Mouse (Mus musculus): ENCODE results near the gene Rhbdf2. TPM values are rescaled to one million over a fixed set of nuclear protein-coding genes. Genes with fewer than 3 reads are reported as not detected.

The Rhbdf2 gene
- total and polyA plus RNA-seq, 3 experiments = 6.4 to 13.7 TPM; not detected in 1

DNA sequence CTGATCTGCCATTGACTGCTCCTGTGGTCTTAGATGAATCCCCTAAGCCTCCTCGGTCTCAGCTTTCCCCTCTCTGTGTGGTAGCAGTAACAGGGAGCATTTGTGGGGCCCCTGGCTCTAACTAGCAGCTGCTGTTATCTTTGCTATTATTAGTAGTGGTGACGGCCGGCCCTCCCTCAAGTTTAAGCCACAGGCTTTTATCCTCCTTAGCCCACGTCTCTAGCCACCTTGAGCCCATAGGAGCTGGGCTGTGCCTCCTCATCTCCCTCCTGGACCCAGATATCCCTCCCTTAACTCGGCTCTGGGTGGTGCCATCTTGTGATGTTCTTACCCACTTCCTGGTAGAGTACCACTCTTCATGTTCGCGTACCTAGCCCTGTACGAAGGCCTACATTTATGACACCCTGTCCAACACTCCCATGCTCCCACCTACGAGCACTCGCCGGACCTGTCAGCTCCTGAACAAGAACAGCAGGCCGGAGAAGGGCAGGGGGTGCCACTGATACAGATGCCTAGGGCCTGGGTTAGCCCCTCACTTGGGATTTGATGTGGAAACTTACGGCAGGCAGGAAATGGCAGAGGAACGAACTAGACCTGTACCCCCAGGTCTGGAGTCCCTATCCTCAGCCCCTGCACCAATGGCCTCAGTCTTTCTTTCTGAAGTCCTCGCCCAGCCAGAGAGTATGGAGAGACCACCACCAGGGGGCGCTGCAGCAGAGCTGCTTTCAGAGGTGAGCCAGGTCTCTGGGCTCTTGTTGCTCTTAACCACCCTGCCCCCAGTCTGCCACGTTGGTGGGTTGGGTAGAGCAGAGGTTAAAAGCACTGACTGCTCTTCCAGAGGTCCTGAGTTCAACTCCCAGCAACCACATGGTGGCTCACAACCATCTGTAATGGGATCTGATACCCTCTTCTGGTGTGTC, 1.5 kb downstream of the Rhbdf2 start:
- peak; percentile 92 for DNase-seq (ENCODE audit: low read depth, low spot score)
- Histone ChIP-seq H3K4me3 (ENCODE audit: control insufficient read depth in 1 of 2, insufficient read depth in 1 of 2, low read depth in 2 of 2, low read length in 2 of 2) (peak overlapping the region; percentile 4 to 19; a peak in 2 of 4 replicates), H3K9ac (ENCODE audit: control insufficient read depth, low read depth, low read length, poor library complexity, severe bottlenecking) (peak overlapping the region; percentile 11), H3K4me1 (ENCODE audit: control insufficient read depth in 1 of 2, insufficient read depth in 2 of 2, low read length in 2 of 2) (peaks cover 15 to 56% of the 10 kb centered on the region in 2 experiments), H3K36me3 (ENCODE audit: control insufficient read depth in 1 of 2, insufficient read depth in 2 of 2, low read length in 2 of 2) (peaks cover 0 to 17% of the 10 kb centered on the region in 2 experiments; a peak in 2 of 4 replicates), H3K27me3 (ENCODE audit: control insufficient read depth in 1 of 2, insufficient read depth in 2 of 2, low read length in 2 of 2) (no peaks in the 10 kb centered on the region), H3K79me2 (ENCODE audit: control insufficient read depth, insufficient read depth, low read length, poor library complexity) (peaks cover 6% of the 10 kb centered on the region; the same call in 1 of the 2 replicates), H3K27ac (ENCODE audit: control insufficient read depth, low read depth, low read length) (peak overlapping the region; percentile 1; the same call in 1 of the 2 replicates), H3K9me3 (replicated peaks; ENCODE audit: insufficient read depth, low read length) (no peaks in the 10 kb centered on the region)
- TF ChIP-seq ELF1 (IDR thresholded peaks at IDR 0.05; ENCODE audit: low read depth, low read length) (0 out of 2 replicates have a peak, but pooled peaks have one; percentile 28), MXI1 (IDR thresholded peaks at IDR 0.05; ENCODE audit: low read depth, low read length) (peak; percentile 50; the same call in 1 of the 2 replicates), RCOR1 (IDR thresholded peaks at IDR 0.05; ENCODE audit: low read depth, low read length) (no peak), MEF2A (IDR thresholded peaks at IDR 0.05; ENCODE audit: extremely low read depth, insufficient replicate concordance, low read depth, low read length, poor library complexity, severe bottlenecking) (no peak), EP300 (IDR thresholded peaks at IDR 0.05; ENCODE audit: low read depth in 1 of 2, low read length in 2 of 2) (no peak), GABPA (IDR thresholded peaks at IDR 0.05; ENCODE audit: low read depth, low read length) (no peak), SMC3 (IDR thresholded peaks at IDR 0.05; ENCODE audit: low read depth, low read length) (peak; percentile 55), CHD1 (IDR thresholded peaks at IDR 0.05; ENCODE audit: low read depth, low read length) (no peak), TBP (IDR thresholded peaks at IDR 0.05; ENCODE audit: low read depth, low read length) (peak; percentile 98), NELFE (IDR thresholded peaks at IDR 0.05; ENCODE audit: low read depth, low read length) (no peak), HCFC1 (IDR thresholded peaks at IDR 0.05; ENCODE audit: low read depth, low read length) (peak; percentile 52; the same call in 1 of the 2 replicates), TCF12 (IDR thresholded peaks at IDR 0.05; ENCODE audit: low read depth, low read length) (0 out of 2 replicates have a peak, but pooled peaks have one; percentile 26), JUND (IDR thresholded peaks at IDR 0.05; ENCODE audit: low read depth, low read length) (no peak), TAL1 (IDR thresholded peaks at IDR 0.05; ENCODE audit: low read length) (no peak), ZNF384 (IDR thresholded peaks at IDR 0.05; ENCODE audit: low read depth, low read length) (no peak; the same call in 1 of the 2 replicates), SIN3A (IDR thresholded peaks at IDR 0.05; ENCODE audit: low read length) (0 out of 2 replicates have a peak, but pooled peaks have one; percentile 50), POLR2A (IDR thresholded peaks at IDR 0.05; ENCODE audit: control insufficient read depth in 1 of 2, insufficient read depth in 1 of 2, low read depth in 1 of 2, low read length in 2 of 2, poor library complexity in 1 of 2) (no peak), NRF1 (IDR thresholded peaks at IDR 0.05; ENCODE audit: insufficient read depth, low read depth, low read length, poor library complexity, severe bottlenecking) (no peak), MAFK (IDR thresholded peaks at IDR 0.05; ENCODE audit: borderline replicate concordance, low read depth, low read length) (peak; percentile 37; the same call in 1 of the 2 replicates), ZMIZ1 (IDR thresholded peaks at IDR 0.05; ENCODE audit: low read depth, low read length) (no peak), GATA1 (IDR thresholded peaks at IDR 0.05; ENCODE audit: low read depth, low read length) (no peak), UBTF (IDR thresholded peaks at IDR 0.05; ENCODE audit: borderline replicate concordance, insufficient read depth, low read depth, low read length) (no peak), MYB (IDR thresholded peaks at IDR 0.05; ENCODE audit: low read depth, low read length) (no peak), MYC (IDR thresholded peaks at IDR 0.05; ENCODE audit: low read depth, low read length) (no peak), CHD2 (IDR thresholded peaks at IDR 0.05; ENCODE audit: low read length) (no peak), USF2 (IDR thresholded peaks at IDR 0.05; ENCODE audit: borderline replicate concordance in 1 of 2, insufficient read depth in 1 of 2, low read depth in 1 of 2, low read length in 2 of 2) (no peak), POLR2AphosphoS5 (IDR thresholded peaks at IDR 0.05; ENCODE audit: borderline replicate concordance, low read depth, low read length) (no peak), MAZ (IDR thresholded peaks at IDR 0.05; ENCODE audit: low read depth, low read length) (peak; percentile 60; the same call in 1 of the 2 replicates), POLR2AphosphoS2 (IDR thresholded peaks at IDR 0.05; ENCODE audit: low read length) (no peak), USF1 (IDR thresholded peaks at IDR 0.05; ENCODE audit: low read depth, low read length) (no peak), ETS1 (IDR thresholded peaks at IDR 0.05; ENCODE audit: low read depth, low read length) (0 out of 2 replicates have a peak, but pooled peaks have one; percentile 39), ZC3H11A (IDR thresholded peaks at IDR 0.05; ENCODE audit: low read depth, low read length) (no peak), RAD21 (IDR thresholded peaks at IDR 0.05; ENCODE audit: low read depth, low read length) (peak; percentile 11; the same call in 1 of the 2 replicates), E2F4 (IDR thresholded peaks at IDR 0.05; ENCODE audit: borderline replicate concordance, low read depth, low read length) (no peak)
